Mouse (Mus musculus): ENCODE measurements around the gene Phf21a.

DNA sequence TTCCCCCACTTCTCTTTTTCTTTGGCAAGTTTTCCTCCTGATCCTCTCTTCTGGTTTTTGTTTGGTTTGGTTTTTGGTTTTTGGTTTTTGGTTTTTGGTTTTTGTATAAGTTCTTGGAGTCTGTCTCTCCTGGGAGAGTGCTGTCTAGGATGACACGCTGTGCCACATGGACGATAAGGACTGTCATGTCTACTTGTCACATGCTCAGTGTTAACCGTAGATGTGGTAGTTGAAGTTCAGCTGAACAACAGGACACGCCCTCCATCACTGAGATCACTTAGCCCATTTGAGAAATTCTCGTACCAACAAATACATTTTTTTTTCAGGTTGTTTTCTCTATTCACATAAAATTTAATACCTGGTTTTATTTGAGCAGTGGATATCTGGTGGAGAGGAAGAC, 224.3 kb downstream of the Phf21a start:
- TF ChIP-seq TAL1 (IDR thresholded peaks at IDR 0.05; ENCODE audit: low read length) (no peak), GATA1 (IDR thresholded peaks at IDR 0.05; ENCODE audit: low read length) (no peak)
